Comparison of ENCODE assay signal across 8 mouse cellular contexts in genomic region chr5:8421424-8421823, GRCm38 (mm10). TPM values are rescaled to one million over a fixed set of nuclear protein-coding genes. Genes with fewer than 3 reads are reported as not detected.
DNase-seq lines count a peak whose midpoint lies in the region; ATAC-seq and TF ChIP-seq lines count a peak whose summit lies in the region.

No protein-coding gene starts in this region.

- H3K9me3 ChIP-seq in heart, embryonic 12.5 days (replicated peaks) = no peaks in the 10 kb centered on the region
- no peaks in the 10 kb centered on the region for H3K9me3 ChIP-seq in G1E (replicated peaks)
- no peaks in the 10 kb centered on the region for H3K9me3 ChIP-seq in hindbrain, embryonic 14.5 days (ENCODE audit: control insufficient read depth, low read length)
- H3K9me3 ChIP-seq in midbrain, embryonic 10.5 days (replicated peaks) = no peaks in the 10 kb centered on the region

- H3K4me3 ChIP-seq in heart, embryonic 12.5 days = peak overlapping the region; percentile 80
- H3K4me3 ChIP-seq in G1E (ENCODE audit: low read depth, low read length) = peak overlapping the region; percentile 90
- peak overlapping the region; percentile 84 for H3K4me3 ChIP-seq in hindbrain, embryonic 14.5 days (replicated peaks; ENCODE audit: low read length)
- peak overlapping the region; percentile 89 for H3K4me3 ChIP-seq in midbrain, embryonic 10.5 days

- no peak overlapping the region for H3K27ac ChIP-seq in heart, embryonic 12.5 days (ENCODE audit: poor library complexity, severe bottlenecking)
- H3K27ac ChIP-seq in hindbrain, embryonic 14.5 days = no peak overlapping the region
- H3K27ac ChIP-seq in midbrain, embryonic 10.5 days (replicated peaks) = peak overlapping the region; percentile 98

- peaks cover 32% of the 10 kb centered on the region for H3K36me3 ChIP-seq in heart, embryonic 12.5 days
- H3K36me3 ChIP-seq in G1E (replicated peaks) = peaks cover 46% of the 10 kb centered on the region
- H3K36me3 ChIP-seq in hindbrain, embryonic 14.5 days (replicated peaks; ENCODE audit: control insufficient read depth, insufficient read depth) = 0 out of 2 replicates have a peak, but pooled peaks cover 3% of the 10 kb centered on the region
- H3K36me3 ChIP-seq in midbrain, embryonic 10.5 days = peaks cover 52% of the 10 kb centered on the region

- no peak for ATAC-seq in heart, embryonic 12.5 days (ENCODE audit: insufficient number of reproducible peaks, low FRiP score)
- ATAC-seq in G1E (ENCODE audit: extremely low read depth, insufficient number of reproducible peaks, low FRiP score, poor library complexity, severe bottlenecking) = no peak
- ATAC-seq in hindbrain, embryonic 14.5 days (ENCODE audit: low FRiP score) = no peak

- H3K4me2 ChIP-seq in heart, embryonic 12.5 days = no peak overlapping the region; the same call in 1 of the 2 replicates
- peak overlapping the region; percentile 87 for H3K4me2 ChIP-seq in hindbrain, embryonic 14.5 days (replicated peaks)

- H3K9ac ChIP-seq in heart, embryonic 12.5 days = no peak overlapping the region
- H3K9ac ChIP-seq in hindbrain, embryonic 14.5 days = peak overlapping the region; percentile 82; the same call in 1 of the 2 replicates

- TF ChIP-seq CTCF in G1E (IDR thresholded peaks at IDR 0.05; ENCODE audit: low read depth, low read length) = no peak

- WGBS in heart, embryonic 12.5 days = 18% methylated on average over 3 of the region's 3 CpGs
- WGBS in hindbrain, embryonic 14.5 days = 17% methylated on average over 3 of the region's 3 CpGs
- WGBS in midbrain, embryonic 10.5 days = 21% methylated on average over 3 of the region's 3 CpGs

- DNase-seq in heart, adult 18-20 months = no peak
- no peak for DNase-seq in G1E (ENCODE audit: low spot score)
- DNase-seq in hindbrain, embryonic 14.5 days (ENCODE audit: low spot score) = no peak
- DNase-seq in midbrain, embryonic 10.5 days (ENCODE audit: low spot score) = no peak
- no peak for DNase-seq in thymus, adult 18-20 months
- DNase-seq in layer of hippocampus, adult 8-10 months (ENCODE audit: low spot score in 2 of 2) = no peak
- DNase-seq in layer of hippocampus, postnatal 36 days = no peak

- H3K27me3 ChIP-seq in heart, embryonic 12.5 days (replicated peaks) = no peaks in the 10 kb centered on the region
- H3K27me3 ChIP-seq in G1E (ENCODE audit: insufficient read depth, low read length) = no peaks in the 10 kb centered on the region
- no peaks in the 10 kb centered on the region for H3K27me3 ChIP-seq in hindbrain, embryonic 14.5 days (ENCODE audit: control insufficient read depth, insufficient read depth, low read length)
- no peaks in the 10 kb centered on the region for H3K27me3 ChIP-seq in midbrain, embryonic 10.5 days (ENCODE audit: low read depth, poor library complexity, severe bottlenecking)

- H3K4me1 ChIP-seq in heart, embryonic 12.5 days (replicated peaks) = peaks cover 5% of the 10 kb centered on the region
- peaks cover 23% of the 10 kb centered on the region for H3K4me1 ChIP-seq in G1E (ENCODE audit: insufficient read depth, low read depth, low read length)
- H3K4me1 ChIP-seq in hindbrain, embryonic 14.5 days (replicated peaks; ENCODE audit: control insufficient read depth, insufficient read depth, low read length) = peaks cover 12% of the 10 kb centered on the region
- peaks cover 29% of the 10 kb centered on the region for H3K4me1 ChIP-seq in midbrain, embryonic 10.5 days

RNA-seq across cellular contexts. Expression of gene Dbf4, which starts 1.1 kb away (rescaled TPM):
- 36.7 and 39.2 TPM in 2 replicates for polyA plus RNA-seq in heart, embryonic 12.5 days (2016; fragmentation: Nextera tagmentation; extraction: Ambion mirVana)
- total RNA-seq in heart, adult 18-20 months (2021) = 1 to 10 TPM; 1.2 TPM
- 141 and 174 TPM in 2 replicates for total RNA-seq in G1E (2014; fragmentation: Nextera tagmentation)
- total RNA-seq in G1E (2017) = 121 and 139 TPM in 2 replicates
- polyA plus RNA-seq in G1E (2012) = 32.6 and 36.0 TPM in 2 replicates
- 13.3 and 13.9 TPM in 2 replicates for polyA plus RNA-seq in hindbrain, embryonic 14.5 days (2014; fragmentation: Nextera tagmentation; extraction: Ambion mirVana)
- polyA plus RNA-seq in midbrain, embryonic 10.5 days (2016; fragmentation: Nextera tagmentation; extraction: Ambion mirVana) = 56.1 and 62.5 TPM in 2 replicates
- 1 to 10 TPM; 1.7 to 2.9 (median 2.0) TPM for total RNA-seq in layer of hippocampus, adult 8-10 months (2022)
- total RNA-seq in layer of hippocampus, postnatal 36 days (2021) = 1 to 10 TPM; 1.4 to 1.6 TPM

RNA-seq across cellular contexts. Expression of gene Slc25a40, which starts 1.2 kb away (rescaled TPM):
- 16.0 and 19.1 TPM in 2 replicates for polyA plus RNA-seq in heart, embryonic 12.5 days (2016; fragmentation: Nextera tagmentation; extraction: Ambion mirVana)
- 1 to 10 TPM; 7.9 to 8.6 TPM for total RNA-seq in heart, adult 18-20 months (2021)
- total RNA-seq in G1E (2014; fragmentation: Nextera tagmentation) = 44.3 and 44.7 TPM in 2 replicates
- 18.9 and 23.6 TPM in 2 replicates for total RNA-seq in G1E (2017)
- polyA plus RNA-seq in G1E (2012) = 1.3 and 1.6 TPM in 2 replicates
- polyA plus RNA-seq in hindbrain, embryonic 14.5 days (2014; fragmentation: Nextera tagmentation; extraction: Ambion mirVana) = 8.1 and 8.5 TPM in 2 replicates
- 9.6 and 9.7 TPM in 2 replicates for polyA plus RNA-seq in midbrain, embryonic 10.5 days (2016; fragmentation: Nextera tagmentation; extraction: Ambion mirVana)
- total RNA-seq in layer of hippocampus, adult 8-10 months (2022) = 10 to 100 TPM; 10.3 to 13.5 (median 12.2) TPM
- total RNA-seq in layer of hippocampus, postnatal 36 days (2021) = 10 to 100 TPM; 13.0 to 15.0 TPM

RNA-seq across cellular contexts. Expression of gene Adam22, which starts 53.5 kb away (rescaled TPM):
- 8.1 and 8.8 TPM in 2 replicates for polyA plus RNA-seq in heart, embryonic 12.5 days (2016; fragmentation: Nextera tagmentation; extraction: Ambion mirVana)
- 1 to 10 TPM; 5.1 to 5.7 TPM for total RNA-seq in heart, adult 18-20 months (2021)
- total RNA-seq in G1E (2014; fragmentation: Nextera tagmentation) = 0.30 TPM in 1 of 2 replicates, not detected in the other
- 0.06 and 0.27 TPM in 2 replicates for total RNA-seq in G1E (2017)
- not detected in 2 replicates for polyA plus RNA-seq in G1E (2012)
- polyA plus RNA-seq in hindbrain, embryonic 14.5 days (2014; fragmentation: Nextera tagmentation; extraction: Ambion mirVana) = 55.6 and 56.0 TPM in 2 replicates
- polyA plus RNA-seq in midbrain, embryonic 10.5 days (2016; fragmentation: Nextera tagmentation; extraction: Ambion mirVana) = 5.6 and 9.5 TPM in 2 replicates
- total RNA-seq in layer of hippocampus, adult 8-10 months (2022) = 100 to 1,000 TPM; 156 to 171 (median 164) TPM
- 100 to 1,000 TPM; 153 to 161 TPM for total RNA-seq in layer of hippocampus, postnatal 36 days (2021)

Comparison
In these comparisons a context has a peak if more than half of its experiments do, and no peak if none do; other contexts are left out.
1. RNA of gene Dbf4, which starts 1.1 kb away (total RNA-seq): 121 to 174 TPM in G1E; 1.7 to 2.9 TPM in layer of hippocampus, adult 8-10 months, 1.4 to 1.6 TPM in layer of hippocampus, postnatal 36 days and 1.2 TPM in heart, adult 18-20 months; every median in the first group is over 10 times any median in the second.
2. RNA of gene Adam22, which starts 53.5 kb away (total RNA-seq): 156 to 171 TPM in layer of hippocampus, adult 8-10 months and 153 to 161 TPM in layer of hippocampus, postnatal 36 days; 5.1 to 5.7 TPM in heart, adult 18-20 months and 0.06 to 0.30 TPM in G1E; every median in the first group is over 10 times any median in the second.
3. Peak in every context shown above with its lines, with median percentiles within 50 percentile points of each other: H3K4me3 ChIP-seq.